Mouse (Mus musculus): Measurements from ENCODE around the gene Ercc6l2. TPM values are rescaled to one million over a fixed set of nuclear protein-coding genes. Genes with fewer than 3 reads are reported as not detected.

Gene Ercc6l2
- polyA plus RNA-seq, 1 experiment, result 2.0 TPM

- Histone ChIP-seq H3K4me1 (ENCODE audit: control insufficient read depth, insufficient read depth, insufficient read length) (no peaks in the 10 kb centered on the region), H3K27me3 (ENCODE audit: control insufficient read depth, insufficient read depth, low read length) (no peaks in the 10 kb centered on the region), H3K36me3 (ENCODE audit: control insufficient read depth, insufficient read depth, low read length) (no peaks in the 10 kb centered on the region; the same call in 1 of the 2 replicates), H3K4me3 (ENCODE audit: extremely low read depth, insufficient read depth, insufficient read length) (no peak overlapping the region), H3K27ac (ENCODE audit: insufficient read depth, low read length) (no peak overlapping the region)
- no peak for DNase-seq (ENCODE audit: low read depth in 1 of 2, low spot score in 2 of 2)
- TF ChIP-seq CTCF (IDR thresholded peaks at IDR 0.05; ENCODE audit: extremely low read depth, insufficient read depth, insufficient read length, insufficient replicate concordance) (no peak), POLR2A (IDR thresholded peaks at IDR 0.05; ENCODE audit: low read depth, low read length) (no peak)
- over 99% methylated on average over 4 of the region's 4 CpGs for WGBS
Measured at GRCm38 (mm10) chr13:63879864-63880141, 64.8 kb downstream of the Ercc6l2 start.

- H3K36me3 ChIP-seq (ENCODE audit: control insufficient read depth, insufficient read depth, low read length), result no peaks in the 10 kb centered on the region; the same call in 1 of the 2 replicates
- H3K27ac ChIP-seq (ENCODE audit: insufficient read depth, low read length), result no peak overlapping the region; the same call in 1 of the 2 replicates
- DNase-seq (ENCODE audit: low read depth in 1 of 2, low spot score in 2 of 2), result no peak
- peaks cover 7% of the 10 kb centered on the region for H3K4me1 ChIP-seq (ENCODE audit: control insufficient read depth, insufficient read depth, insufficient read length)
- WGBS, result 68% methylated on average over 3 of the region's 3 CpGs
- H3K4me3 ChIP-seq (ENCODE audit: extremely low read depth, insufficient read depth, insufficient read length), result no peak overlapping the region
- no peaks in the 10 kb centered on the region for H3K27me3 ChIP-seq (ENCODE audit: control insufficient read depth, insufficient read depth, low read length)
- TF ChIP-seq CTCF (IDR thresholded peaks at IDR 0.05; ENCODE audit: extremely low read depth, insufficient read depth, insufficient read length, insufficient replicate concordance) (no peak), POLR2A (IDR thresholded peaks at IDR 0.05; ENCODE audit: low read depth, low read length) (no peak)
Measured at GRCm38 (mm10) chr13:63885532-63885949, 70.5 kb downstream of the Ercc6l2 start.

GRCm38 (mm10) chr13:63886429-63887052, 71.5 kb downstream of the Ercc6l2 start:
- Histone ChIP-seq H3K27ac (ENCODE audit: insufficient read depth, low read length) (peak overlapping the region; percentile 33; the same call in 1 of the 2 replicates), H3K36me3 (ENCODE audit: control insufficient read depth, insufficient read depth, low read length) (no peaks in the 10 kb centered on the region; the same call in 1 of the 2 replicates), H3K27me3 (ENCODE audit: control insufficient read depth, insufficient read depth, low read length) (no peaks in the 10 kb centered on the region), H3K4me3 (ENCODE audit: extremely low read depth, insufficient read depth, insufficient read length) (no peak overlapping the region), H3K4me1 (ENCODE audit: control insufficient read depth, insufficient read depth, insufficient read length) (peaks cover 7% of the 10 kb centered on the region)
- 45% methylated on average over 3 of the region's 3 CpGs for WGBS
- no peak for DNase-seq (ENCODE audit: low read depth in 1 of 2, low spot score in 2 of 2)
- no peak for TF ChIP-seq POLR2A (IDR thresholded peaks at IDR 0.05; ENCODE audit: low read depth, low read length)
- no peak for TF ChIP-seq CTCF (IDR thresholded peaks at IDR 0.05; ENCODE audit: extremely low read depth, insufficient read depth, insufficient read length, insufficient replicate concordance)

GRCm38 (mm10) chr13:63900679-63901302, 85.8 kb downstream of the Ercc6l2 start:
- 54% methylated on average over 12 of the region's 12 CpGs for WGBS
- TF ChIP-seq POLR2A (IDR thresholded peaks at IDR 0.05; ENCODE audit: low read depth, low read length) (no peak), CTCF (IDR thresholded peaks at IDR 0.05; ENCODE audit: extremely low read depth, insufficient read depth, insufficient read length, insufficient replicate concordance) (no peak)

GRCm38 (mm10) chr13:63901303-63901713, 86.3 kb downstream of the Ercc6l2 start:
- H3K4me3 ChIP-seq (ENCODE audit: extremely low read depth, insufficient read depth, insufficient read length), result peak overlapping the region; percentile 8; the same call in 1 of the 2 replicates

More at GRCm38 (mm10) chr13:63900679-63901302, 85.8 kb downstream of the Ercc6l2 start:
- DNase-seq (ENCODE audit: low read depth in 1 of 2, low spot score in 2 of 2), result no peak
- H3K36me3 ChIP-seq (ENCODE audit: control insufficient read depth, insufficient read depth, low read length), result peaks cover 8% of the 10 kb centered on the region
- H3K4me3 ChIP-seq (ENCODE audit: extremely low read depth, insufficient read depth, insufficient read length), result peak overlapping the region; percentile 8; the same call in 1 of the 2 replicates
- no peaks in the 10 kb centered on the region for H3K27me3 ChIP-seq (ENCODE audit: control insufficient read depth, insufficient read depth, low read length)
- no peak overlapping the region for H3K27ac ChIP-seq (ENCODE audit: insufficient read depth, low read length)
- no peaks in the 10 kb centered on the region; the same call in 1 of the 2 replicates for H3K4me1 ChIP-seq (ENCODE audit: control insufficient read depth, insufficient read depth, insufficient read length)

GRCm38 (mm10) chr13:63901714-63902597, 86.9 kb downstream of the Ercc6l2 start:
- 37% methylated on average over 28 of the region's 28 CpGs for WGBS
- no peak overlapping the region for H3K27ac ChIP-seq (ENCODE audit: insufficient read depth, low read length)
- TF ChIP-seq CTCF (IDR thresholded peaks at IDR 0.05; ENCODE audit: extremely low read depth, insufficient read depth, insufficient read length, insufficient replicate concordance), result no peak
- no peaks in the 10 kb centered on the region for H3K27me3 ChIP-seq (ENCODE audit: control insufficient read depth, insufficient read depth, low read length)
- H3K36me3 ChIP-seq (ENCODE audit: control insufficient read depth, insufficient read depth, low read length), result peaks cover 7% of the 10 kb centered on the region
- H3K4me3 ChIP-seq (ENCODE audit: extremely low read depth, insufficient read depth, insufficient read length), result no peak overlapping the region
- no peak for DNase-seq (ENCODE audit: low read depth in 1 of 2, low spot score in 2 of 2)
- H3K4me1 ChIP-seq (ENCODE audit: control insufficient read depth, insufficient read depth, insufficient read length), result no peaks in the 10 kb centered on the region; the same call in 1 of the 2 replicates

More at GRCm38 (mm10) chr13:63901303-63901713, 86.3 kb downstream of the Ercc6l2 start:
- 15% methylated on average over 17 of the region's 17 CpGs for WGBS
- no peak for DNase-seq (ENCODE audit: low read depth in 1 of 2, low spot score in 2 of 2)
- Histone ChIP-seq H3K4me1 (ENCODE audit: control insufficient read depth, insufficient read depth, insufficient read length) (no peaks in the 10 kb centered on the region; the same call in 1 of the 2 replicates), H3K27me3 (ENCODE audit: control insufficient read depth, insufficient read depth, low read length) (no peaks in the 10 kb centered on the region), H3K27ac (ENCODE audit: insufficient read depth, low read length) (no peak overlapping the region), H3K36me3 (ENCODE audit: control insufficient read depth, insufficient read depth, low read length) (peaks cover 7% of the 10 kb centered on the region)
- TF ChIP-seq CTCF (IDR thresholded peaks at IDR 0.05; ENCODE audit: extremely low read depth, insufficient read depth, insufficient read length, insufficient replicate concordance), result no peak
- no peak for TF ChIP-seq POLR2A (IDR thresholded peaks at IDR 0.05; ENCODE audit: low read depth, low read length)

Data from spleen, adult 2 months (tissue).